Mouse (Mus musculus) erythroid progenitor cell, adult 5-6 weeks (primary cell): ENCODE data around the gene Polr2l. TPM values are rescaled to one million over a fixed set of nuclear protein-coding genes. Genes with fewer than 3 reads are reported as not detected.

Experiments
- ATAC-seq: replicated peaks from 2 replicates; pipeline ENCODE4 v1.8.0; 2016; ENCODE audit warnings: moderate number of reproducible peaks, mild to moderate bottlenecking, moderate TSS enrichment, inconsistent platforms; ENCODE audit not compliant: poor library complexity, low FRiP score, severe bottlenecking
- total RNA-seq, 2 experiments: library from RNA; stranded (forward) in 1 of 2; stranded (reverse) in 1 of 2; fragments of 150-400 nt in 1 of 2; fragments of 186-747, 209-891 nt in 1 of 2; gene quantifications; 2 replicates each; pipeline versions ENCODE4 v1.2.3 to v1.2.4; 2015 to 2017; ENCODE audit warnings: low replicate concordance in 2 of 2

Gene Polr2l
- total RNA-seq, 2 experiments from 2014 or later, result 6.7 to 14.4 TPM

DNA sequence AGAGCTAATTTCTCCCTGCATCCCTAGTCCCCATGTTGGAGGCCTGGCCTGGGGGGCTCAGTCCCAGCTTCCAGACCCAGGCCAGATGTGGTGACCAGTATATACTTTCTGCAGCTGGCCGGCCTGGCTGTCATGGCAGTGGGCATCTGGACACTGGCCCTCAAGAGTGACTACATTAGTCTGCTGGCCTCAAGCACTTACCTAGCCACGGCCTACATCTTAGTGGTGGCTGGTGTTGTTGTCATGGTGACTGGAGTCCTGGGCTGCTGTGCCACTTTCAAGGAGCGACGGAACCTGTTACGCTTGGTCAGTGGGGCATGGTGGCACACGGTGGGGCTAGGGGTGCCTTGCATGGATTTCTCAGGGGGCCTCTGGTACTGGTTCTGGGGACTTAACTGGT is 5.6 kb downstream of the Polr2l start:
- no peak for ATAC-seq

DNA sequence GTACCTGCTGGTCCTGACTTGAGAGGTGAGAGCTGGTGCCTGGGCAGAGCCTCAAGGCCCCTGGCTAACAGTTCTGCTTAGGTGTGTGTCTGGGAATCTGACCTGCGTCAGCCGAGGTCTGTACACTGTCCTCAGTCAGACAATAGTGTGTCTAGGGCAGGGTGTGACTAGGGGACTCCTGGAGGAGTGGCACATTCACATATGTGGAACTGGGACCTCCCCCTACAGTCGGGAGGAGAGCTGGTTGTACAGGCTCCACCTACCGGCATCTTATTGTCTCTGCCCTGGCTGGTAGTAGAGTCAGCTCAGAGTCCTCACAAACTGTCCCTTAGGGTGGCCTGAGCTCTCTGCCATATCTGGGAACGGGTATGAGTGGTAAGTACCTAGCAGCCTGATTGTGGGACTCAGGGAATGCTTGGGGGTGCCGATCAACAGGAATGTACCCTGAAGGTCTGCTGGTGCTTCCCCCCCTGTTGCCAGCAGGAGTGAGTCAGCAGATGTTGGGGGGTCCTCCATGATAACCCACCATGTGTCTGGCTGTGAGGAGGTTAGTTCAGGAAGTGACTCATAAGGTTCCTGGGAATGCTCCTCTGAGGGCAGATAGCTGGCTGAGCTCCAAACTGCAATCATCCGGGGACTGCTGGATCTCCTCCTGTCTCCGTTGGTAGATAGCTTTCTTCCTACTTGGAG is 6.3 kb downstream of the Polr2l start:
- peak; percentile 70 for ATAC-seq

DNA sequence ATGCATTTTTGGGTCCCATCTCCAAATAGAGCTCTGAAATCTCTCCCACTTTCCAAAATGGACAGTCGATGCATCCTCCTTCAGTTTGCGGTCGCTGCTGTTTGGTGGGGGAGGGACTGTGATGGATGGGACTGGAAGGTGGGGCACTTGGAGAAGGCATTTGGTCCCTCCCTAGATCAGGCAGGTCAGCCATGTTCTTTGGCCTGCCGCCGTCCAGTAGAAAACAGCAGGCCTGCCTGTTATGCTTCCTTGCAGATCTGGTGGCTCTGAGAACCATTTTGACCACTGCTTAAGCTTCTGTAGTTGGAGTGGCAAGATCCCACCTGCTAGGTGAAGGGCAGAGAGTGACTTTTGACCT is 6.8 kb downstream of the Polr2l start:
- 0 out of 2 replicates have a peak, but pooled peaks have one; percentile 15 for ATAC-seq

DNA sequence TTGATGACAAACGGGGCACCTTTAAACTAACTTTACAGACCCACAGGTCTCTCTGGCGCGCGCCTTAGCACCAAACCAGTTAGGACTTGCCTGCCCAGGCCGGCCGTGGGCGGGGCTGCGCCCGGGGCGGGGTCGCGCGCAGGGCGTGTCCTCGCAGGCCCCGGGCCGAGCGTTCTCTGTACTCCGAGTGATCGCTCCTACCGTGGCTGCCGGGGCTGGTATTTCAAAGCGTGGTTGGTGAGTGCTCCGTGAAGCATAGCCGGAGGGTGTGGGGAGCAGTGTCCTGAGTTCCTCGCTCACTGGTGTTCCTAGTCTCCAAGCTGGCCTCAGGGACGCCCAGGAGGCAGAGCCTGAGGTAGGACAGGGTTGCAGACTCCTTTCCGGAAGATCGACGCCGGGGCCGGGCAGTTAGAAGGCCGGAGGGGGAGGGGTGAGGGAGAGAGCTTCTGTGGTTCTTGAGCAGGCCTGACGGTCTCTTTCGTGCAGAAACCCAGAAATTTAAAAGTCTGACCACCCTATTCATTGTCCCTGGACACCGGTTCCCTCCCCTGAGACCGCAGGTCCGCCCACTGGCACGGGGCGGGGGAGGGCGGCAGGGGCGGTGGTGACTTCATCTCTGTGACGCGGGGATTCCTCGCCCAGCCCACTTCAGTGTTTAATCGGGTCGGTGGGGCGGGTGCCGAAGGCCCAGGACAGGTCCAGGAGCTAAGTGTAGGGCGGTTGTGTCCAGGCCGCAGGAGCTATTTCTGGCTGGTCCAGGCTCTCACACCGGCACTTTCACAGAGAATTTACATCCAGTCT is 7.5 kb downstream of the Polr2l start, which contains the start of gene Cd151:
Gene Cd151, plus strand, starts transcription at position 163 of the 801 bp plus-strand sequence.
- ATAC-seq, result peak; percentile 73

DNA sequence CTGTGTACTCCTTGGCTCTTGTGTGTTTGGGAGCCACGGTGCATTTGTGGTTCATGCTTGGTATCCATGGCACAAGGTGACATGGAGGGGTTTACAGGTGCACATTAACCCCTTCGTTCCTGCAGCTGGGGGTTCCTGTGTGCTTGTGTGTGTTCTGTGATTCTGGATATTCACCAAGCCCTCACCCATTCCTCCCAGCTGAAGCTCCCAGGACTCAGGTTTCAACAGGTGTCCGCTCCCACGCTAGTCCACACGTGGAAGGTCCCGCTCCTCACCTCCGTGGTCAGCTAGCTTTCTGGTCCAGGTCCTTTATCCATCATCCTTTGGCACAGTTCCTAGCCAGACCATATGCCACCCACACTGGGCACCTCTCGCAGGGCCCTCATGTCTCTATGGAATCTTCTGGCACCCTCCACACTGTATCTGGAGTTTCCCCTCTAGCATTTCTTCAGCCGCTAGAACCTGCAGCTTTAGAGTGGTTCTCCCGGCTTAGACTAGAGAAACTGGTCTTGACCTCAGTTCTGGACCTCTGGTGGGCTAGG is 8.3 kb downstream of the Polr2l start:
- 0 out of 2 replicates have a peak, but pooled peaks have one; percentile 2 for ATAC-seq

DNA sequence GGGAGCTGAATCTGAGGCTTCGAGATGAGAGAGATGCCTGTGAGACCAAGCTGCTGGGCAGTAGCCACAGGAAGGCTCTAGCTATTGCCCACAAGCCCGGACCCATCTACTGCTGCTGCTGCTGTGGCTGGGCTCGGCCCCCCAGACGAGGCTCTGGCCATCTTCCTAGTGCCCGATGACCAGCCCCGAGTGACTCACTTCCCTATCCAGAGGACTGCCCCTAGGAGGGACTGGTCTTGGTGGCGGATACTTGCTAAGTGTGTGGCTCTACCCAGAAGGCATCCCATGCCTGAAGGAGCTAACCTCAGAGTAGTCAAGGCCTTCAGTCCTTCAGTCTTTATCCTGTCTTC is 8.9 kb downstream of the Polr2l start:
- ATAC-seq, result no peak

DNA sequence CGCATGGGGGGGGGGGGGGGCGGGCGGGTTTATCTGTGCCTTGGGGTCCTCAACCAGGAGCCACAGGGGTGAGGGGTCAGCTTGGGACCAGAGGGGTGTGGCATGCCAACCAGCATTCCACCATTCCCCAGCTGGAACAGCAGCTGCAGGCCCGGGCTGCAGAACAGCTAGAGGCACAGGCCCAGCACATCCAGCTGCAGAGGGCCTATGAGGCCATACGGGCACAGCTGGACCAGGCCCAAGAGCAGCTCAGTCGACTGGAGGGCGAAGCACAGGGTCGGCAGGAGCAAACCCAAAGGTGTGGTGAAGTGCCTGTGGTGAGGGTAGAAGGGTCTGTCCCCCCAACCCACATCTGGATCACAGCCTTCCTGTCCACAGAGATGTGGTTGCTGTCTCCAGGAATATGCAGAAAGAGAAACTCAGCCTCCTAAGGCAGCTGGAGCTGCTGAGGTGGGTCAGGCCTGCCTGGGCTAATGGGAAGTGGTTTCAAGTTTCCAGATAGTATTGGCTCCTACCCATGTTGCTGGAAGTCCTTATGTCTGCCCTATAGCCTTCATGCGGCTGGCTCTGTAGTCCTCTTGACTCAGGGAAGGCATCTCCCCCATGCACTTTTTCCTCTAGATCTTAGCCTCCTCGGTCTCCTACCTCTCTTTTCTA is 9.4 kb downstream of the Polr2l start:
- ATAC-seq, result no peak

DNA sequence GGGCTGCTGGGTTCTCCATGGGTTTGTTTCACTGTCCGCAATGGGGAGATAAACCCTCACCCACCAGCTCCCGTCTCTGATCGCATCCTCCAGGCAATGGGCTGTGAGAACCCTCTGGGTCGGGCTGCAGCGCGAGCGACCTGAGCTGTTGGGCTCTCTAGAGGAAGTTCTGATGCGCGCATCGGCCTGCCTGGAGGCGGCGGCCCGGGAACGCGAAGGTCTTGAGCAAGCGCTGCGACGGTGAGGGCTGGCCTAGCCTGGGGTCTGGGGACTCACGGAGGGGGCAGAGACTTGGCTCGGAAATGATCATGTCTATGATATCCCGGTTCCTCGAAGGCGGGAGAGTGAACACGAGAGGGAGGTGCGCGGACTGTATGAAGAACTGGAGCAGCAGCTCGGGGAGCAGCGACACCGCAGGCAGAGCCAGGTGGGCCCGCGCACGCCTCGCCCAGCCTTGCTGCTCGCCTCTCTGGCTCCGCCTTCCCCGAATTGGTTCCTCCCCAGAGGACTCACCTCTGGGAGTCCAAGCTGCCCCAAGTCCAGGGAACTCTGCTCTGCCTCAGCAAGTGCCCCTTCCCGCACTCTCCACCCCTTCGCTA is 10.2 kb downstream of the Polr2l start:
- no peak for ATAC-seq

DNA sequence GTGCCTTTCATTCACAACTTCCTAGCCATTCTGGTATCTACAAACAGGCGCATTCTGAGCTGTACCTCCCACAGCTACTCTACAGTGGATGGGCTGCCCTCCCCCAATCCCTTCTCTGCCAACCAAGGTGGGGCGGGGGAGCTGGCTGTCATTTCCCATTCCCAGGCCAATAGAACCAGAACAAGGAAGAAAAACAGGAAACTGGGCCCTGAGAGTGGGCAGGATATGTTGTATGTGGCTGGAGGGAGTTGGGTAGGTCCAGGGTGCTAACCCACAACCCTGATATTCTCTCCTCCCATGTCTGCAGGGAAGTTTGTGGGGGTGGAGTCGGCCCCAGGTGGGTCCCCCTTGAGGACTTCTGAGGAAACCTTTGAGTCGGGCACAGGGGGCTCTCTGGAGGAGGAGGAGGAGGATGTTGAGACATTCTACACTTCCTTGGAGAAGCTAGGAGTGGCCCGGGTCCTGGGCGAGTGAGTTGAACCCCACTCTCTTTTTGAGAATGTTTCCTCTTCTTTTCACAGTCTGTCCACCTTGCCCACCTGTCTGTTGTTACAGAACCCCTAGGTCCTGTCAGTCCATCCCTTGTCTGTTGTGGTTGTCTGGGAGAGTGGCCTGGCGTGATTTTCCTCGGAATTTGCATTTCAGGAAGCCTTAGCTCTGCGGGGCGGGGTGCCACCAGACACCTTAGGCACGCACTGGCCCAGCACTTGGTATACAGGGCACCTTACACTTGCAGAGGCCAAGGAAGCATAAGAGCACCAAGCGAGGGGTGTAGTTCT is 10.9 kb downstream of the Polr2l start:
- no peak for ATAC-seq

DNA sequence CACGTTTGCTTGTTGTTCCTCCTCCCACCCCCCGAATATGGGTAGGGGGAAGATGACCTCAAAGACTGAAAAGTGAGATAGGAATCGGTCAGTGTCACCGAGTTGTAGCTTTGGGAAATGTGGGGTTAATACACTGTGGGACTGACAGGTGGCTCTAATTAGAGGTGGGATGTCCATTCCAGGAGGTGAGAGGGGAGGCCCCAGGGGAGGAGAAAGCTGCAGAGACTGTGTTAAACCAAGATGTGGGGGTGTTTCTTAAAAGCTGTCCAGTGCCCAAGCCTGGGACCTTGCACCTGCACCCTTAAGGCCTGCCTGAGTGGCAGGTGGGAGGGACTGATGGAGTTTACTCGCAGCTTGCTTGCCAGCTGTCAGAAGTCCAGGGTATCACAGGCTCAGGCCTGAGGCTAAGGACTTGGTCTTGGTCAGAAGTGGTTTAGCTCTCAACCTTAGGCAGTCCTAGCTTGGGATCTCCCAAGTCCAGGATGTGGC is 12.6 kb downstream of the Polr2l start:
- no peak for ATAC-seq

DNA sequence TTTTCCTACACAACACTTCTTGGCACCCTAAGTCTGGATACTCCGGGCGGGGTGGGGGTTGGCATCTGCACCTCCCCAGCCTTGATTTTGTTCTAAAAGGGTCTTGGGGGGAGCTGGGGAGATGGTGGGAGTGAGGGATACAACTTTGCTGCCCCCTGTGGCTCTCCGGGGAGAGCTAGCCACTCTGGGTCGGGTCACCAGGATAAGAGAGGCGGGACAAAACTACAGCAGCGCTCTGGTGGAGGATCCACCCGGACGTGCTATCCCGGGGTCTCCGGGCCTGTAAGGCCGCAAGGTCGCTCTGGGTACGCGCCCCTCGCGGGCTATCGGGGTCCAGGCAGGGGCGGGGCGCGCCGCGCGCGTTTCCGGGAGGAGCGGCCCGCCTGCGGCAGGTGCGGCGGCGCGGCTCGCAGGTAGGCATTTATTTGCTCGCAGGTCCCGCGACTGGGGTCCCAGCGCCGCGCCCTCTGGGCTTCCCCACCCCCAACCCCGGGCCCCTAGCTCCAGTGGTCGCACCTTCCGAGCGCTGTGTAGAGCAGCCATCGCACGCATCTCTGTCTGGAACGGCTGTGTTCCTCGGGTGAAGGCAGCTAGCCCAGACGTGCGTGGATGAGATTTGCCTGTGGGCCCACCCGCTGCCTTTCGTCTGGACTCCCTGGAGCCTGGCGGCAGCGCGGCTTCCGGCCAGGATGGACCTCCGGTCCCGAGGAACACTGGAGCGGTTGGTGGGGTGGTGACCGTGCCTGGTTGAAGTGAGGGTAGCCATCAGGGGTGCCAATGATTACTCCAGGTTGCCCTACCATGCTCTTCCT is 13.2 kb downstream of the Polr2l start:
- no peak for ATAC-seq

DNA sequence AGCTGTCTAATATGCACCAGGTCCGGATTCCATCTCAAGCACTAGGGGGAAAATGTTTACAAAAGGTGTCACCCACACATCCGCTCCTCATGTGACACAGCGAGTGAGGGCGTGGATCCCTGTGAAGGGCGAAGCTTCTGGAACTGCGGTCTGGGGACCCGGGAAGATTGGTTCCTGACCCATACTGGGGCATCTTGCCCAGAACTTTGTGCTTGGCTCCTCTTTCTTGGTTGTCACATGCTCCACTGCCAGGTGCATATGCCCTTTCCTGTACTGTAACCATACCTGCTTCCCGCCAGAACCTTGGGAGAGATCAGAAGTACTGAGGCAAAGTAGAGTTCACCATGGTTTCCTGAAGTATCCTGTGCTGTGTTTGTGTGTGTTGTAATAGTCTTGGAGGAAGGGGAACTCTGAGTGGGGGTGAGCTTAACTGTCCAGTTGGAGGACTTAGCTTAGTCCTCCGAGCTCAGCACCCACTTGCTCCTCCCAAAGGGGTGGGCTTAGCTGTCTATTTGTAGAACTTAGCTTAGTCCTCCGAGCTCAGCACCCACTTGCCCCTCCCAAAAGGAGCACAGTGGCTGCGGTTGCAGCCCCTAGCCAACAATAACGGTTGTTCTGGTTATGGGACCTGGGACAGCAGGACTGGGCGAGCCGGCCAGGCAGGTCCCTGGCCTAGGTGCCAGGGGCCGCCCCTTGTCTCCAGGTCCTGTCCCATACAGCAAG is 14.4 kb downstream of the Polr2l start, which contains the start of gene Cracr2b:
Gene Cracr2b, plus strand, starts transcription at position 704 of the 723 bp plus-strand sequence.
- no peak for ATAC-seq

DNA sequence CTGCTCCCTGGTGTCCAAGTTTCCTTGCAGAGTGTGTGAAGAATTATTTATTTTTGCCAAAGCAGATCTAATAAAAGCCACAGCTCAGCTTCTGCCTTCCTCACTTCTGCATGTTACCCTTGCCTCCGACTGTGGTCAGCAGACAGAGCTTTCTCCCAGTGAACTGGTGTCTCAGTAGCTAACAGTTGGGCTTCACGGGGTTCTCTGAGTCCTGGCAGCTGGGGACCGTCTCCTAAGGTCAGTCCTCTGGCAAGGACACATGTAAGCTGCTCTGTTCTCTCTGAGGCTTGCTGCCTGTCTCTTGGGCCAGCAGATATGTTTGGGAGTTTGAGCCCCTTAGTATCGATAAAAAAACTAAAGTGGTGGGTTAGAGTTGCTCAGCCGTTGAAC is 14.9 kb downstream of the Polr2l start:
- no peak for ATAC-seq

DNA sequence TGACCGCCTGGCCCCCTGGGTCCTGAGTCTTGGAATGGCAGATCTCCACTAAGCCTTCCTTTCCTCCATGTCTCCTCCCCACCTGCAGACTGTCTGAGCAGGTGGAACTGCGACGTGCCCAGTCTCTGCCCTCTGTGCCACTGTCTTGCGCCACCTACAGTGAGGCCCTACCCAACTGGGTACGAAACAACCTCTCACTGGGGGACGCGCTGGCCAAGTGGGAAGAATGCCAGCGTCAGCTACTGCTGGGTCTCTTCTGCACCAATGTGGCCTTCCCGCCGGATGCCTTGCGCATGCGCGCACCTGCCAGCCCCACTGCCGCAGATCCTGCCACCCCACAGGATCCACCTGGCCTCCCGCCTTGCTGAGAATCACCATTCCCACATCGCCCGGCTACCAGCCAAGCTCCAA is 15.6 kb downstream of the Polr2l start:
- no peak for ATAC-seq

DNA sequence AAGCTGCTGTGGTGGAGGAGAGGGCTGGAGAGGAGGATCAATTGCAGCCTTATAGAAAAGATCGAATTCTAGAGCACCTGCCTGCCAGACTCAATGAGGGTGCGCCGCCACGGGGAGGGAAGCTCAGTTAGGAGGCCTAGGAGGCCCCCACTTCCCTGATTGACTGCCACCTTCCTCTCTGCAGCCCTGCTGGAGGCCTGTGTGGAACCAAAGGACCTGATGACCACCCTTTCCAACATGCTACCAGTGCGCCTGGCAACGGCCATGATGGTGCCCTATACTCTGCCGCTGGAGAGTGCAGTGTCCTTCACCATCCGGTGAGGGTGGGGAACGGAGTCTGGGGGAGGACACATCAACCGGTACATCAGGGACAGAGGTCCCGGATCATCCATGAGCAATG is 16.3 kb downstream of the Polr2l start:
- no peak for ATAC-seq

DNA sequence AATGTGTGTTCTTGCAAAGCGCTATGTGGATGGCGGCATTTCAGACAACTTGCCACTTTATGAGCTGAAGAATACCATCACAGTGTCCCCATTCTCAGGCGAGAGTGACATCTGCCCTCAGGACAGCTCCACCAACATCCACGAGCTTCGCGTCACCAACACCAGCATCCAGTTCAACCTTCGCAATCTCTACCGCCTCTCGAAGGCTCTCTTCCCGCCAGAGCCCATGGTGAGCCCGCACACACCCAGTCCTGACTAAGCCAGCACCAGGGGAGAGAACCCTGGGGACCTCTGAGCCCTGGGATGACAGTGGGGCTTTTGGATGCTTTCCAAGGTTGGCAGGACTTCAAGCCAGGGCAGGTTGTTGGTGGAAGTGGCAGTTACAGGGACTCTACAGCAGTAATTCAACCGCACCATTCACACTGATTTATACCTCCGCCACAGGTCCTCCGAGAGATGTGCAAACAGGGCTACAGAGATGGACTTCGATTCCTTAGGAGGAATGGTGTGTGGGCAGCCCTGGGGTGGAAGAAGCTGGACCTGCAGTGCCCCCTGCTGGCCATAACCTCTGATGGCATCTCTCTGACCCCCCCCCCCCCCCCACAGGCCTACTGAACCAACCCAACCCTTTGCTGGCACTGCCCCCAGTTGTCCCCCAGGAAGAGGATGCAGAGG is 16.8 kb downstream of the Polr2l start:
- no peak for ATAC-seq

DNA sequence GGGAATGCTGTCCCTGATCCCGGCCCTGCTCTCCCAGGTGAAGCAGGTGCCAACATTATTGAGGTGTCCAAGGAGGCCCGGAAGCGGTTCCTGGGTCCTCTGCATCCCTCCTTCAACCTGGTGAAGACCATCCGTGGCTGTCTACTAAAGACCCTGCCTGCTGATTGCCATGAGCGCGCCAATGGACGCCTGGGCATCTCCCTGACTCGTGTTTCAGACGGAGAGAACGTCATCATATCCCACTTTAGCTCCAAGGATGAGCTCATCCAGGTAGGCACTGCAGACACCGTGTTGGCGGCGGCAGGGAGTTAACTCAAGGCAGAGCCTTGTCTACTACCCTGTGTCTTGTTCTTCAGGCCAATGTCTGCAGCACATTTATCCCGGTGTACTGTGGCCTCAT is 17.7 kb downstream of the Polr2l start:
- no peak for ATAC-seq
